Mouse (Mus musculus): ENCODE measurements around the gene Sgca. TPM values are rescaled to one million over a fixed set of nuclear protein-coding genes. Genes with fewer than 3 reads are reported as not detected.

Sgca gene
- polyA plus RNA-seq, 1 experiment = 54.4 TPM

DNA sequence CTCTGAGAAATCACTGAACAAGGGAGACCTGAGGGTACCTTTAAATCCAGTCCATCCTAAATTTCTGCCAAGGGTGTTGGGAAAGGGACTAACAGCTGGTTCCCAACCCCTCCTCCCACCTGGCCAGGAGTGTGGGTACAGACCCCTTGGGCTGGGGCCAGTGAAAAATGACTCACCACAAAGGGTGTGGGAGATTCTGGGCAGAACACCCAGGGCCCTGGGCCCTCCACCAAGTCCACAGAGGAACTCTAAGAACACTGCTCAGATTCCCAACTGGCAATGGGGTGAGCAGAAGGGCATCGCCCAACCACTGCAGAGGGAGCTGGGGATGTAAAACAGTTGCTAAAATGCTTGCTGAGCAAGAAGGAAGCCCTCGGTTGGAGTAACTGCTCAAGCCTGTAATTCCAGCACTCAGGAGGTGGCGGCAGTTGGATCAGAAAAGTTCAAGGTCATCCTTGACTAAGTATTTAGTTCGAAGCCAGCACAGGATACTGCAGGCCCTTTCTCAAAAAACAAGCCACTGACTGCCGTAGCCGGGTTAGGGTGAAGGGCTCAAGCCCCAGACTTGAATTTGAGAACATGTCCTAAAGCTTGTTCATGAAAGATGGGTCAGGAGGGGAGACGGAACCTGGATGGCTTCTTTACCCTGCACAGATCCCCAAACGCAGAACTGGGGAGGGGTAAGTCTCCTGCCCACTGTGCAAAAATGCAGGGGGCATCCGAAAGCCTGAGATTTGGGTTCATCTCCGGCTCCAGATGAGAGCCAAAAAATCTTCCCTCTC lies 12.8 kb upstream of the Sgca start:
- 19% methylated on average over 10 of the region's 10 CpGs for WGBS
- no peak for DNase-seq
- TF ChIP-seq CTCF (IDR thresholded peaks at IDR 0.05; ENCODE audit: insufficient read depth, low read length) (no peak), POLR2A (IDR thresholded peaks at IDR 0.05; ENCODE audit: borderline replicate concordance, extremely low read depth, low read depth, low read length) (no peak)
- H3K4me1 ChIP-seq (ENCODE audit: control insufficient read depth, insufficient read depth, low read length) = peaks cover 7% of the 10 kb centered on the region
- peak overlapping the region; percentile 79 for H3K4me3 ChIP-seq (replicated peaks; ENCODE audit: extremely low read depth, low read depth, low read length)

DNA sequence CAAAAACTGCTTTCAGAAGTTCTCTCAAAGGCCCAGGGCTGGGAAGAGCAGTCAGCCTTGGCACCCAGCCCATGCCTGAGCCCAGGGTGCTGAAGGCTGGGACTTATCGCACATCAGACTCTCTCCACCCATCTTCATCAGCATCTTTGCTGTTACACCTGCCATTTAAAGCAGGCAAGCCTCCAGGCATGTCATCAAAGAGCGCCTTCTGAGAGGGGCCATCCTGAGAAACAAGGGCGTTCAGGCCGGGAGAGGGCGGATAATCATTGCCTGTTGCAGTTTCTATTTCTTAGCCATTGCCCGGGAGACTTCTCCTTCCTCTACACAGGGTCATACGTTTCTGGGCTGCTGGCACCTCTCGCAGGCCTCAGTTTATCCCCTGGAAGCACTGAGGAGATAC lies 11.7 kb upstream of the Sgca start:
- no peak for DNase-seq
- Histone ChIP-seq H3K4me3 (replicated peaks; ENCODE audit: extremely low read depth, low read depth, low read length) (no peak overlapping the region), H3K4me1 (ENCODE audit: control insufficient read depth, insufficient read depth, low read length) (peaks cover 5% of the 10 kb centered on the region)
- no peak for TF ChIP-seq POLR2A (IDR thresholded peaks at IDR 0.05; ENCODE audit: borderline replicate concordance, extremely low read depth, low read depth, low read length)
- no peak for TF ChIP-seq CTCF (IDR thresholded peaks at IDR 0.05; ENCODE audit: insufficient read depth, low read length)
- 85% methylated on average over 8 of the region's 8 CpGs for WGBS

DNA sequence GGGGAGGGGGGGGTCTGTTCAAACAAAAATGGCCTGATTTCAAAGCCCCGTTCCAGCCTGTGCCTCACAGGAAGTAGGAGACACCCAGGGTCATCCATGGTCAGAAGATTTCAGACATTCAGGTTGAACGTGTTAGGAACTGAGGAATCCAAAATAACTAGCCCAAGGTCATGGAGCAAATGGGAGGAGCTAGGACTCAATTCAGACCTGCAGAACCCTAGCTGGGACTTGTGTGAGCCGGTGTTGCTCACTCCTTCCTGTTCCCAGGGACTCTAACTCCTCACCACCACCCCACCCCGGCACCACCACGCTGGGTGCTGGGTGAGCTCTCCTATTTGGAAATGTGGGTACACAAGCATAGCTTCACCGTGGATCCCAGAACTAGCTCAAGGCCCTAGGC lies 11.2 kb upstream of the Sgca start:
- DNase-seq = no peak
- Histone ChIP-seq H3K4me1 (ENCODE audit: control insufficient read depth, insufficient read depth, low read length) (peaks cover 5% of the 10 kb centered on the region), H3K4me3 (replicated peaks; ENCODE audit: extremely low read depth, low read depth, low read length) (no peak overlapping the region)
- 35% methylated on average over 6 of the region's 6 CpGs for WGBS
- TF ChIP-seq POLR2A (IDR thresholded peaks at IDR 0.05; ENCODE audit: borderline replicate concordance, extremely low read depth, low read depth, low read length) (no peak), CTCF (IDR thresholded peaks at IDR 0.05; ENCODE audit: insufficient read depth, low read length) (no peak)

DNA sequence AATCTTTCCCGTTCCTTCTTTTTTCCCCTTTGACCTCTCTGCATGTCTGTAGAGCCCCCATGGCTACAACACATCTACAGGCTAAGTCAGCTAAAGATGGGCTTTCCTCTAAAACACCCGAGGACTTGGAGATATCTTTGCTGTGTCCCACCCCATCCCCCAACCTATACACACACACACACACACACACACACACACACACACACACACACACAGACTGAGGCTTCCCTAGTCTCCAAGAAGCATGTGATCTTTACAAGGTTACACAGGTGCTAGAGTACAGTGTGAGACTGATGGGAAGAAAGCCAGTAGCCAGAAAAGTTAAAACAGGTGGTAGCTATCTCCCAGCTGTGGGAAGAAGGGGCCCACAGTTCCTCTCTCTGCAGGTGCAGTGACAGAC lies 10.3 kb upstream of the Sgca start:
- 53% methylated on average over 2 of the region's 2 CpGs for WGBS
- peaks cover 5% of the 10 kb centered on the region for H3K4me1 ChIP-seq (ENCODE audit: control insufficient read depth, insufficient read depth, low read length)
- TF ChIP-seq POLR2A (IDR thresholded peaks at IDR 0.05; ENCODE audit: borderline replicate concordance, extremely low read depth, low read depth, low read length) (no peak), CTCF (IDR thresholded peaks at IDR 0.05; ENCODE audit: insufficient read depth, low read length) (no peak)
- H3K4me3 ChIP-seq (replicated peaks; ENCODE audit: extremely low read depth, low read depth, low read length) = no peak overlapping the region
- no peak for DNase-seq

DNA sequence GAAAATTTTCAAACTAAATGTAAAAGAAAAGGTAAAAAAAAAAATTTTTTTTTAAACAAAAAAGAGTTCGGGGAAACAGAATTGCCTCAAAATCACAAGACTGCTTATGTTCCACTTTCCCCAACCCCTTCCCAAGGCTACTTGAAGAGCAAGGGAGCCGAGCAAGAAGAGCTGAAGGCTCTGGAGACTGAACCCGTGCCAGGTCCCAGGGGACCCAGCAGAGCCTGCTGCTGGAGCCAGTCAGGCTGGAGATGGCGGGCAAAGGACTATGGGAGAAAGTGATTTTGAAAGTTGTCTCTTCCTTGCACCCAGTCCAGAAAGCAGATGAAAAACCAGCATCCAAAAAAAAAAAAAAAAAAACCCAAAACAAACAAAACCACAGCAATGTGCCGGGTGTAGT lies 9.7 kb upstream of the Sgca start:
- no peak overlapping the region for H3K4me3 ChIP-seq (replicated peaks; ENCODE audit: extremely low read depth, low read depth, low read length)
- peaks cover 5% of the 10 kb centered on the region for H3K4me1 ChIP-seq (ENCODE audit: control insufficient read depth, insufficient read depth, low read length)
- TF ChIP-seq CTCF (IDR thresholded peaks at IDR 0.05; ENCODE audit: insufficient read depth, low read length) (no peak), POLR2A (IDR thresholded peaks at IDR 0.05; ENCODE audit: borderline replicate concordance, extremely low read depth, low read depth, low read length) (no peak)
- 63% methylated on average over 5 of the region's 5 CpGs for WGBS
- DNase-seq = no peak

DNA sequence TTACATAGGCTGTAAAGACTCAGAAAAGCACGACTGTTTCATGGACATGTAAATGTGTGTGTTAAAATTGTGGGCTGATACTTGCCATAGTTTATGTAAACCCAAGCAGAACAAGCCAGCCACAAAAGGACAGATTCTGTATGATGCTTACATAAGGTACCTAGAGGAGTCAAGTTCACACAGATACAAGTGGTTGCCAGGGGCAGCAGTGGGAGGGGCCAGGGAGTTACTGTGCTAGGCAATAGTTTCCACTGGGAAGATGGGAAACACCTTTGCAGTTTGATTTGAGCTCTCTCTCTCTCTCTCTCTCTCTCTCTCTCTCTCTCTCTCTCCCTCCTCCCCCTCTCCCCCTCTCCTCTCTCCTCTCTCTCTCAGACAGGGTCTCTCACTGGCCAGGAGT lies 9.0 kb upstream of the Sgca start:
- 57% methylated on average over 1 of the region's 1 CpGs for WGBS
- H3K4me3 ChIP-seq (replicated peaks; ENCODE audit: extremely low read depth, low read depth, low read length) = no peak overlapping the region
- TF ChIP-seq CTCF (IDR thresholded peaks at IDR 0.05; ENCODE audit: insufficient read depth, low read length) (no peak), POLR2A (IDR thresholded peaks at IDR 0.05; ENCODE audit: borderline replicate concordance, extremely low read depth, low read depth, low read length) (no peak)
- H3K4me1 ChIP-seq (ENCODE audit: control insufficient read depth, insufficient read depth, low read length) = peaks cover 4% of the 10 kb centered on the region
- no peak for DNase-seq

DNA sequence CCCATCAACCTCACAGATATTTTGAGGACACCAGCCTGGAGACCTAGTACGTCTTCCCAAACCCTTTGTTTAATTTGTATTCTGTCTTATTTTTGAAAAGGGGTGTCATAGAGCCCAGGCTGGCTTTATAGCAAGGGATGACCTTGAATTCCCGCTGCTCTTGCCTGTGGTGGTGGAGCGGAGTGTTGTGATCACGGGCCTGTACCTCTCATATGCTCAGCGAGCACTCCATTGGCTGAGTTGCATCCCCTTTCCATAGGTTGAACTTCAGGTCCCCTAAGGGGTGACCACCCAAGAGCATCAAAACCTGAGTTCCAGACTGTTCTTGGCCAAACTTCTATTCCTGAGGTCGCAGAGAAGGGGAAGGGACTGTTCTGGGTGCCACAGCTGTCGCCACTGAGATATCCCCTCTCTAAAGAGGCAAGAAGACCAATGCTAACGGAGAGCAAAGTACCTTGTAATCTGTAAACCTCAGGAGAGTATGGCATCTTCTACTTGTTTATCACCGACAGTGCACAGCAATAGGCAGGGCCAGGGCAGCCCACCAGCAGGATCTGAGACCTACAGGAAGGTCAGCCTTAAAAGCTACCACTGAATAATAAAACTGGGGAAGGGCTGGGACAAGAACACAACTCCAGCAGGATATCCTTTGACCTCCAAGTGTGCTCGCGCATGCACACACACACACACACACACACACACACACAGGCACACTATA lies 3.5 kb upstream of the Sgca start:
- Histone ChIP-seq H3K4me1 (ENCODE audit: control insufficient read depth, insufficient read depth, low read length) (no peaks in the 10 kb centered on the region), H3K4me3 (replicated peaks; ENCODE audit: extremely low read depth, low read depth, low read length) (no peak overlapping the region)
- no peak for DNase-seq
- TF ChIP-seq POLR2A (IDR thresholded peaks at IDR 0.05; ENCODE audit: borderline replicate concordance, extremely low read depth, low read depth, low read length) (no peak), CTCF (IDR thresholded peaks at IDR 0.05; ENCODE audit: insufficient read depth, low read length) (no peak)
- 69% methylated on average over 11 of the region's 11 CpGs for WGBS

DNA sequence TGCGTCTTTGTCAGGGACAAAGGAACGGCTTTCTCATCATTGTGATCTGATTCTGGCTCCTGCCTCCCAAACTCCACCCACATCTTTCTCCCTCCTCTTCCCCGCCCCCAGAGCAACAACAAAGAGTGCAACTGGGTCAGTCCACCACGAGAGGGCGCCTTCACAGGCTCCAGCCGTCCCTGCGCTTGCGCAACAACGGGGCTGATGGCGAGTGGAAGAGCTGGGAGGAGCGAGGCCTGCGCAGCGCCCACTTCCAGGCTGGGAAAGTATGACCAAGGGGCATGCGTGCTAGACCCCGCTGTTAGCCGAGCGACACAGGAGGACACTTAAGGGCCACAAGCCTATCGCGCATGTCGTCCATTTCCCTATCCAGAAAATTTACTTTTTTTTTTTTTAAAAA lies 2.8 kb upstream of the Sgca start:
- TF ChIP-seq CTCF (IDR thresholded peaks at IDR 0.05; ENCODE audit: insufficient read depth, low read length) = peak; percentile 90
- peak; percentile 72; the same call in 1 of the 2 replicates for TF ChIP-seq POLR2A (IDR thresholded peaks at IDR 0.05; ENCODE audit: borderline replicate concordance, extremely low read depth, low read depth, low read length)
- Histone ChIP-seq H3K4me1 (ENCODE audit: control insufficient read depth, insufficient read depth, low read length) (no peaks in the 10 kb centered on the region), H3K4me3 (replicated peaks; ENCODE audit: extremely low read depth, low read depth, low read length) (peak overlapping the region; percentile 16)
- peak; percentile 96 for DNase-seq
- under 1% methylated on average over 20 of the region's 20 CpGs for WGBS

DNA sequence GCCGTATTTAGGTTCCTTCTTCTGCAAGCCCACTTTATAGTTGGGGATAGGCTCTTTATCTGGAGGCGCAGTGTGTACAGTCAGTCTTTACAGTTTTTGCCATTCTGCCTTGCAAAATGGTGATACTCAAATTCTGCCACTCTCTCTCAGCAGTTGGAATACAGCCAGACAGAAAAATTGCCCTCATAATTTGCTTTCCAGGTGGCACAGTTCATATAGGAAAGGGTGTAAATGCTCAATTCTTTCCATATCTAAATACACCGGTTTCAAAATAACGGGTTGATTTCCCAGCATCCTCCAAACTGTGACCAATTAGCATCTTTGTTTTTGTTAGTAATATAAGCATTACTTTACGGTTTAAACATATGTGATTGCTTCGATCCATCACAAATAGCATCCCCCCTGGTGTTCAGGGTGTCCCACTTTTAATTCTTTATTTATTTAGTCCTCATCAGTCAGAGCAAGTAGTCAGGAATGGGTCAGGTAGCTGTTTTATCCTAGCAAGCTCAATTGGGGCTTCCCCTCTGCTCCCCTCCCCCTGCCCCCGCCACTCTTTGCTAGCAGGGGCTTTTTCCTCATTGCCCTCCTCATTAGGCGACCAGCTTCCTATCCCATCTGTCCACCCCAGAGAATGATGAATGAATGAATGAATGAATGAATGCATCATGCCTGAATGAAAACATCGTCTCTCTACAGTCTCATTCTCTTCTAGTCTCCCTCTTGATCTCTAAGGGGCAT lies 2.2 kb upstream of the Sgca start:
- TF ChIP-seq POLR2A (IDR thresholded peaks at IDR 0.05; ENCODE audit: borderline replicate concordance, extremely low read depth, low read depth, low read length) = no peak
- TF ChIP-seq CTCF (IDR thresholded peaks at IDR 0.05; ENCODE audit: insufficient read depth, low read length) = no peak
- Histone ChIP-seq H3K4me3 (replicated peaks; ENCODE audit: extremely low read depth, low read depth, low read length) (no peak overlapping the region), H3K4me1 (ENCODE audit: control insufficient read depth, insufficient read depth, low read length) (no peaks in the 10 kb centered on the region)
- WGBS = 39% methylated on average over 9 of the region's 9 CpGs
- no peak for DNase-seq

Data from lung, adult 2 months (tissue).